Mouse (Mus musculus) midbrain, postnatal 0 days (tissue): Measurements from ENCODE around the gene Ptpn11. TPM values are rescaled to one million over a fixed set of nuclear protein-coding genes. Genes with fewer than 3 reads are reported as not detected.
"Not testable (repeated sequence)": the region's sequence is repeated elsewhere in the genome, so short reads cannot be mapped to it uniquely, and the experiment has no call there.

Experiments
- ATAC-seq: fragments of 200-750 bp; cut with Nextera tagmentation; 2 replicates; pipeline ENCODE4 v1.8.0; 2017; ENCODE audit warnings: moderate number of reproducible peaks, mild to moderate bottlenecking, moderate TSS enrichment, moderate library complexity; ENCODE audit not compliant: low FRiP score
- DNase-seq: peaks from one replicate; pipeline ENCODE4 v3.0.0-alpha.2; 2015; ENCODE audit warnings: low spot score
- H3K27ac ChIP-seq: fragments of 300-500 bp; sonication (generic); 2 replicates; pipeline ENCODE4 v1.5.1; 2014; ENCODE audit warnings: low read depth, mild to moderate bottlenecking, low read length, mixed read lengths
- H3K27me3 ChIP-seq: fragments of 300-500 bp; sonication (generic); 2 replicates; pipeline ENCODE4 v1.6.1; 2014; ENCODE audit warnings: low read length, control low read depth, mixed read lengths; ENCODE audit not compliant: insufficient read depth
- H3K36me3 ChIP-seq: fragments of 300-500 bp; sonication (generic); 2 replicates; pipeline ENCODE4 v1.6.1; 2014; ENCODE audit warnings: low read length, control low read depth, mixed read lengths; ENCODE audit not compliant: insufficient read depth
- H3K4me1 ChIP-seq: fragments of 300-500 bp; sonication (generic); 2 replicates; pipeline ENCODE4 v1.6.1; 2014; ENCODE audit warnings: mild to moderate bottlenecking, control low read depth, antibody characterized with exemption, low read length, mixed read lengths; ENCODE audit not compliant: insufficient read depth
- H3K4me2 ChIP-seq: fragments of 300-500 bp; sonication (generic); 2 replicates; pipeline ENCODE4 v1.6.1; 2014; ENCODE audit warnings: low read depth, mild to moderate bottlenecking, low read length, mixed read lengths; ENCODE audit not compliant: poor library complexity, severe bottlenecking
- H3K4me3 ChIP-seq: fragments of 300-500 bp; sonication (generic); 2 replicates; pipeline ENCODE4 v1.5.1; 2014; ENCODE audit warnings: low read depth, mild to moderate bottlenecking, low read length, moderate library complexity
- H3K9ac ChIP-seq: fragments of 300-500 bp; sonication (generic); replicated peaks from 2 replicates; pipeline ENCODE4 v1.6.1; 2014; ENCODE audit warnings: mild to moderate bottlenecking, low read length, moderate library complexity, mixed read lengths; ENCODE audit not compliant: poor library complexity, severe bottlenecking
- H3K9me3 ChIP-seq: fragments of 300-500 bp; sonication (generic); 2 replicates; pipeline ENCODE4 v1.6.1; 2016; ENCODE audit warnings: low read length, control low read depth
- CTCF ChIP-seq: IDR thresholded peaks from 2 replicates; pipeline ENCODE4 v1.5.1; 2016; ENCODE audit warnings: antibody characterized with exemption, mild to moderate bottlenecking
- WGBS: fragments of 180-500 bp; shearing (Covaris S2); extraction: QIAGEN DNeasy Blood & Tissue Kit; methylation state at CpG from one replicate; pipeline ENCODE4 v1.1.7; 2014; 5-methylcytosine and 5-hydroxymethylcytosine counted together
- polyA plus RNA-seq: library from polyadenylated mRNA; unstranded; fragments of >200 nt; fragmentation: Nextera tagmentation; extraction: Ambion mirVana; gene quantifications from 2 replicates; pipeline ENCODE4 v1.2.1, GENCODE M21; 2015
- total RNA-seq: library from RNA; depleted of rRNA; stranded (reverse); fragments of >200 nt; gene quantifications from 2 replicates; pipeline ENCODE4 v1.2.3, GENCODE M21; 2014

The Ptpn11 gene
- total and polyA plus RNA-seq, 2 experiments from 2014 or later: 24.8 to 54.4 TPM

DNA sequence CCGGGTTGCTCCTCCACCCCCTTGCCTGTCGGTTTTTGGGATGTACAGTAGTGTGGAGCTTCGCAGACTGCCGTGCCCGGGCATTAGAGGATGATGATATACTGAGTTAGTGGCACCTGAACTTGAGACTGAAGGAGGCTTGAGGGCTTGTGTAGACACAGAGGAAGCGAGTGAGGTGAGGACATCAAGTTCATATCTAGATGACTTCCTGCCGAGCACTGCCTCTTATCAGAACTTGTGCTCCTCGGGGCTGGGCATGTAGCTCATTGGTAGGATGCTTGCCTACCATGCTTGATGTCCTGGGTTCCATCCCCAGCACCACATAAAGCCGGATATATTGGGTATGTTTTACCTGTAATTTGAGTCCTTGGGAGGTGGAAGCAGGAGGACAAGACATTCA is 39.6 kb upstream of the Ptpn11 start:
- H3K4me2 ChIP-seq: no peak overlapping the region
- TF ChIP-seq CTCF: no peak
- 93% methylated on average over 9 of the region's 9 CpGs for WGBS
- DNase-seq (no peak), ATAC-seq (no peak)
- no peak overlapping the region for H3K27ac ChIP-seq
- no peaks in the 10 kb centered on the region for H3K9me3 ChIP-seq
- H3K4me1 ChIP-seq: no peaks in the 10 kb centered on the region
- no peak overlapping the region for H3K9ac ChIP-seq
- H3K27me3 ChIP-seq: no peaks in the 10 kb centered on the region
- no peak overlapping the region for H3K4me3 ChIP-seq
- no peaks in the 10 kb centered on the region for H3K36me3 ChIP-seq

DNA sequence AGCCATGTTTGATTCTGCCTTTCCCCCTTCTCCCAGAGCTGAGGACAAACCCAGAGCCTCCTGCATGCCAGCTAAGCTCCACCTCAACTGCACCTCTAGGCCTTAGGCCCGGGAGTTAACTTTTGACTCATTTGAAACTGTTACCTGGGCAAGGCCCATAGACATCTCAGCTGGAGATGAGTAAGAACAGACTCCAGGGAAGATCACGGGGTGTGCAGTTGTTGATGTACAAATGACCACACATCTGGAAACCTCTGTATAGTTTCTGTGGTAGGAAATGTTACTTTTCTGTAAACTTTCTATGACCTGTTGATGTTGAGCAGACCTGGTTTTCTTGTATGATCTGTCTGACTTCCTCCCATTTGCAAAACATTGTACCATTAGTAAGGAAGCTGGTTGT is 38.0 kb upstream of the Ptpn11 start:
- Histone ChIP-seq H3K27me3 (no peaks in the 10 kb centered on the region), H3K4me3 (no peak overlapping the region)

DNA sequence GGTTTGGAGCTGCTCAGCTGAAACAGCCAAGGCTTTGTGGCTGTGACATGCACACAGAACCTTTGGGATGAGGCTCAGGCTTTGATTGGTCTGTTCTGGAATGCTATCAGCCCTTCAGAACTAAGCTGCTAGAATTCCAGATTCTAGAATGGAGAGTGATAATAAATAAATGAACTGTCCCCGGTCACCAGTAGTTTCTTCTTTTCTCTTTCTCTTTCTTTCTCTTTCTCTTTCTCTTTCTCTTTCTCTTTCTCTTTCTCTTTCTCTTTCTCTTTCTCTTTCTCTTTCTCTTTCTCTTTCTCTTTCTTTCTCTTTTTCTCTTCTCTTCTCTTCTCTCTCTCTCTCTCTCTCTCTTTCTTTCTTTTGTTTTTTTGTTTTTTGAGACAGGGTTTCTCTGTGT is 36.1 kb upstream of the Ptpn11 start:
- not testable (repeated sequence) for H3K27me3 ChIP-seq, H3K9ac ChIP-seq, H3K9me3 ChIP-seq, H3K4me3 ChIP-seq, H3K4me1 ChIP-seq, DNase-seq, H3K27ac ChIP-seq, H3K4me2 ChIP-seq, ATAC-seq, H3K36me3 ChIP-seq
- WGBS: 90% methylated on average over 1 of the region's 1 CpGs

More for the DNA sequence above, 38.0 kb upstream of the Ptpn11 start:
- ATAC-seq: no peak
- H3K27ac ChIP-seq: no peak overlapping the region
- no peak overlapping the region for H3K9ac ChIP-seq
- no peaks in the 10 kb centered on the region for H3K9me3 ChIP-seq
- 94% methylated on average over 2 of the region's 2 CpGs for WGBS
- H3K36me3 ChIP-seq: no peaks in the 10 kb centered on the region
- H3K4me1 ChIP-seq: no peaks in the 10 kb centered on the region
- no peak overlapping the region for H3K4me2 ChIP-seq
- no peak for DNase-seq
- no peak for TF ChIP-seq CTCF

DNA sequence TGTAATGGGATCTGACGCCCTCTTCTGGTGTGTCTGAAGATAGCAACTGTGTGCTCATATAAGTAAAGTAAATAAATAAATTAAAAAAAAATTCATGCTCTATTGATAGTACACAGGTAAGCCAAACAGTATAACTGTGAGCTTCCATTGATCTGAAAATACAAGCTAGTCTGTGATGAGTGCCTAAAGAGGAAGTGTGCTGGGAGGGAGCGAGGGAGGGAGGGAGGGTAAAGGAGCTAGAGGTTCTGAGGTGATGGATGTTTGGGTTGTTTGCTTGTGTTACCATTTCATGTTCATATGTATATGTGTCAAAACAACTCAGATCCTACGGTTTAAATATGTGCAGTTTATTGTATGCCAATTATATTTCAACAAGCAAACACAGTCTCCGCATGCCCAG is 35.6 kb upstream of the Ptpn11 start:
- WGBS: 87% methylated on average over 4 of the region's 4 CpGs
- H3K27me3 ChIP-seq: no peaks in the 10 kb centered on the region
- no peak overlapping the region for H3K4me2 ChIP-seq
- no peaks in the 10 kb centered on the region for H3K4me1 ChIP-seq
- DNase-seq (no peak), ATAC-seq (no peak)
- no peak for TF ChIP-seq CTCF
- no peaks in the 10 kb centered on the region for H3K36me3 ChIP-seq
- H3K27ac ChIP-seq: no peak overlapping the region
- H3K9ac ChIP-seq: no peak overlapping the region
- no peaks in the 10 kb centered on the region for H3K9me3 ChIP-seq
- H3K4me3 ChIP-seq: no peak overlapping the region

DNA sequence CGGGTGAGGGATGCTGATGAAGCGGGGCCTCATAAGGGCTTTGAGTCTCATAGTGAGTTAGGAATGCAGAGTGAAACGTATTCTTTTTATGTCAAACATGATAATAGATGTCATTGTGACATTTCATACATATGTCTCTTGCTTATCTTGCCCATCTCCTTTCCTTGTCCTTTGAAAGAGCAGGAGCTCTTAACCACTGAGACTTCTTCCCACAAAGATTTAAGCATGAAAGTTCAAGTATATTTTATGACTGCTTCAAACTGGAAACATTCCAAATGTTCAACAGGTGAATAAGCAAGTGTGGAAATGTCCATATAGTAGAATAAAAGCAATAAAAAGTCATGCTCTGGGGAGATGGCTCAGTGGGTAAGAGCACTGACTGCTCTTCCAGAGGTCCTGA is 35.2 kb upstream of the Ptpn11 start:
- Histone ChIP-seq H3K27ac (no peak overlapping the region), H3K36me3 (no peaks in the 10 kb centered on the region), H3K27me3 (no peaks in the 10 kb centered on the region), H3K4me1 (no peaks in the 10 kb centered on the region), H3K9me3 (no peaks in the 10 kb centered on the region), H3K4me2 (no peak overlapping the region), H3K4me3 (no peak overlapping the region), H3K9ac (no peak overlapping the region)
- 55% methylated on average over 3 of the region's 3 CpGs for WGBS
- no peak for TF ChIP-seq CTCF
- DNase-seq (no peak), ATAC-seq (no peak)

DNA sequence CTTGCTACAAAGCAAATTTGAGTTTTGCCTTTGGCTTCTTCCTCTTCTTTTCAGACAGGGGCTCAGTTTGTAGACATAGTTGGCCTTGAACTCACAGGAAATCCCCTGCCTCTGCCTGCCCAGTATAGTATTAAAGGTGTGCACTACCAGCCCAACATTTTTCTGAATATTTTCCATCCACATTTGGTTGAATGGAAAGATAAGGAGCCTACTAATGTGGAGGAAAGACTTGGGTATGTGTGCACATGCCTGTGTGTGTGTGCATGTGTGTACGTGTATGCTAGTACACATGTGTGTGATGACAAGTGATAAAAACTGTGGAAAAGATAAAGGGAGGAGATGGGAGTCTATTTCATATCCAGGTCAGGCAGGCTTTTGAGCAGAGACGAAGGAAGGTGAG is 34.7 kb upstream of the Ptpn11 start:
- Histone ChIP-seq H3K4me2 (no peak overlapping the region), H3K9ac (no peak overlapping the region), H3K27me3 (no peaks in the 10 kb centered on the region), H3K4me1 (no peaks in the 10 kb centered on the region), H3K4me3 (no peak overlapping the region), H3K9me3 (no peaks in the 10 kb centered on the region), H3K27ac (no peak overlapping the region), H3K36me3 (no peaks in the 10 kb centered on the region)
- WGBS: 88% methylated on average over 2 of the region's 2 CpGs
- ATAC-seq (no peak), DNase-seq (no peak)
- no peak for TF ChIP-seq CTCF

DNA sequence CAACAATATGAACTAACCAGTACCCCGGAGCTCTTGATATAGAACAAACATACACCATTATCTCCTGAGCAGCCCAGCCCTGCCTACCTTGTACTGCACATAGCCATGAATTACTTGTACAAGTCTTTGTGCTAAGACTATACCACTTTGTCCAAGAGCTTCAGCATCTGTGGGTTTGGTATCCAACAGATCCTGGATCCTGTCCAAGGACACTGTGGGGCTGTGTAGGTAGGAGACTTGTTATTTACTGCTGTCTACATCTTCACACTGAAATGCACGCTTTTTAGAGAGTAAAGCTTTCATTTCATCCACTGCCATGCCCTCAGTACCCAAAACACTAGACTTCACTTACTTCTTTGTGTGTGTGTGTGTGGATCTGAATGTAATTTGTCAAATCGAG is 33.7 kb upstream of the Ptpn11 start:
- no peak for ATAC-seq
- no peaks in the 10 kb centered on the region for H3K4me1 ChIP-seq
- H3K9me3 ChIP-seq: no peaks in the 10 kb centered on the region
- no peak for TF ChIP-seq CTCF
- 87% methylated on average over 3 of the region's 3 CpGs for WGBS
- no peak overlapping the region for H3K9ac ChIP-seq
- DNase-seq: no peak
- H3K36me3 ChIP-seq: no peaks in the 10 kb centered on the region
- H3K27me3 ChIP-seq: no peaks in the 10 kb centered on the region
- H3K4me3 ChIP-seq: no peak overlapping the region
- no peak overlapping the region for H3K4me2 ChIP-seq
- H3K27ac ChIP-seq: no peak overlapping the region

DNA sequence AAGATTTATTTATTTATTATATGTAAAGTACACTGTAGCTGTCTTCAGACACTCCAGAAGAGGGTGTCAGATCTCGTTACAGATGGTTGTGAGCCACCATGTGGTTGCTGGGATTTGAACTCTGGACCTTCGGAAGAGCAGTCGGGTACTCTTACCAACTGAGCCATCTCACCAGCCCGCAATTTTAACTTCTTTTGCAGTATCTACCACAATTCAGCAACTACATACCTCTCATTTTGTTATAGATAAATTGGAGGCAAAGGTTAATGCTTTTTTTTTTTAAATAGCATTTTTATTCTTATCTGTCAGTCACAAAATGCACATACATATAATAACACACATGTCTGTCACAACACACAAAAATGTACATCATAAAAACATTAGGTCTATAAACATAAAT is 32.8 kb upstream of the Ptpn11 start:
- H3K4me3 ChIP-seq, DNase-seq, H3K36me3 ChIP-seq, ATAC-seq, H3K27ac ChIP-seq, H3K4me1 ChIP-seq, H3K9me3 ChIP-seq, H3K27me3 ChIP-seq, H3K4me2 ChIP-seq, H3K9ac ChIP-seq: not testable (repeated sequence)
- WGBS: 83% methylated on average over 4 of the region's 4 CpGs
